Mouse (Mus musculus) lung, postnatal 0 days (tissue): ENCODE results near the gene G6pc3.

Experiments used
- CTCF ChIP-seq: IDR thresholded peaks from 2 replicates; pipeline ENCODE4 v1.5.1; 2016; ENCODE audit warnings: antibody characterized with exemption, mild to moderate bottlenecking
- EP300 ChIP-seq: IDR thresholded peaks from 2 replicates; pipeline ENCODE4 v1.6.1; 2016; ENCODE audit warnings: antibody characterized with exemption, mild to moderate bottlenecking, control low read depth

DNA sequence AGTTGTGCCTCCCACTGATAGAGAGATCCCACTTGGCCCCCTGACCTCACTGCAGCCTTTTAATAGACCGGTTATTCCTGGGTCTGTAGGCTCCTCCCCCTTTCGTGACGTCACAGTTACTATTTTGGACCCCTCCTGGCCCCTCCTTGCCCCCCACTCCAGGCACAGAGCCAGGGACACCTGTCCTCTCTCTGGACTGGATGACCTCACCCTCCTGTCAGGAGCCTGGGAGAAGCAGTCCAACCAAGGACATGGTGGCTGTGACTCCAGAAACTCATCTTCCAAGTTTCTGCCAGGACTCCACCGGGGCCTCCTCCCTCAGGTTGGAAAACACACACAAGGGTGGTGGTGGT is 30.6 kb downstream of the G6pc3 start:
- TF ChIP-seq CTCF (no peak), EP300 (no peak)
